Mouse (Mus musculus) midbrain, embryonic 10.5 days (tissue): Measurements from ENCODE around the gene Clps. TPM values are rescaled to one million over a fixed set of nuclear protein-coding genes. Genes with fewer than 3 reads are reported as not detected.

ENCODE experiments used
- DNase-seq: peaks from one replicate; pipeline ENCODE4 v3.0.0-alpha.2; 2017; ENCODE audit warnings: low spot score
- H3K27ac ChIP-seq: fragments of 300-500 bp; sonication (generic); replicated peaks from 2 replicates; pipeline ENCODE4 v1.5.1; 2016; ENCODE audit warnings: mild to moderate bottlenecking
- H3K27me3 ChIP-seq: fragments of 300-500 bp; sonication (generic); 2 replicates; pipeline ENCODE4 v1.6.1; 2016; ENCODE audit warnings: low read depth, mild to moderate bottlenecking; ENCODE audit not compliant: poor library complexity, severe bottlenecking
- H3K36me3 ChIP-seq: fragments of 300-500 bp; sonication (generic); 2 replicates; pipeline ENCODE4 v1.6.1; 2016; ENCODE audit warnings: mild to moderate bottlenecking, moderate library complexity
- H3K4me1 ChIP-seq: fragments of 300-500 bp; sonication (generic); 2 replicates; pipeline ENCODE4 v1.6.1; 2016
- H3K4me3 ChIP-seq: fragments of 300-500 bp; sonication (generic); 2 replicates; pipeline ENCODE4 v1.5.1; 2016; ENCODE audit warnings: mild to moderate bottlenecking, moderate library complexity
- H3K9me3 ChIP-seq: fragments of 300-500 bp; sonication (generic); replicated peaks from 2 replicates; pipeline ENCODE4 v1.6.1; 2016; ENCODE audit warnings: mild to moderate bottlenecking
- WGBS: fragments of 180-500 bp; shearing (Covaris S2); methylation state at CpG from one replicate; pipeline ENCODE4 v1.1.7; 2016; 5-methylcytosine and 5-hydroxymethylcytosine counted together
- microRNA-seq: library from miRNA; unstranded; fragments of <30 nt; microRNA quantifications from one replicate; pipeline ENCODE4, GENCODE M21; 2017
- polyA plus RNA-seq: library from polyadenylated mRNA; unstranded; fragments of >200 nt; fragmentation: Nextera tagmentation; extraction: Ambion mirVana; gene quantifications from 2 replicates; pipeline ENCODE4 v1.2.1, GENCODE M21; 2016

The Clps gene
- polyA plus RNA-seq, 1 experiment from 2014 or later = not detected

DNA sequence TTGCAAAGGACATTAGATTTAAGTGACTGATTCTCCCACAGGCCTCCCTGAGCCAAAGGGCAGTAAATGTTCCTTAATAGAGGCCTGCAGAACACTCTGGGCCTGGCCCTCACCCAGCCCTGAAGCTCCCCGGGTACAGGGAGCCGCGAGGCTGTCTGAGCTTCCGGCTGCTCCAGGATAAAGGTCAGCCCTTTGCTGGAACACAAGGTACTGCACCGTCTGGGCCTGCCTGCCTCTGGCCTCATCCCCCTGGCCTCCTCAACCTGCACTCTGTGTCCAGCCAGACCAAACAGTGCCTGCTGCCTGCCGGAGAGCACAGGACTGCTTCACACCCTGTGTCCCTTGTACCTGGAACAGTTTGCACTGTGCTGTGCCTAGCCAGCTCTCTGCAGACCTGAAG is 47.9 kb downstream of the Clps start:
- no peaks in the 10 kb centered on the region for H3K9me3 ChIP-seq
- peaks cover 66% of the 10 kb centered on the region for H3K4me1 ChIP-seq
- peak overlapping the region; percentile 53 for H3K27ac ChIP-seq
- DNase-seq = no peak
- H3K27me3 ChIP-seq = peaks cover 52% of the 10 kb centered on the region
- no peaks in the 10 kb centered on the region for H3K36me3 ChIP-seq
- H3K4me3 ChIP-seq = no peak overlapping the region
- WGBS = 55% methylated on average over 6 of the region's 6 CpGs

DNA sequence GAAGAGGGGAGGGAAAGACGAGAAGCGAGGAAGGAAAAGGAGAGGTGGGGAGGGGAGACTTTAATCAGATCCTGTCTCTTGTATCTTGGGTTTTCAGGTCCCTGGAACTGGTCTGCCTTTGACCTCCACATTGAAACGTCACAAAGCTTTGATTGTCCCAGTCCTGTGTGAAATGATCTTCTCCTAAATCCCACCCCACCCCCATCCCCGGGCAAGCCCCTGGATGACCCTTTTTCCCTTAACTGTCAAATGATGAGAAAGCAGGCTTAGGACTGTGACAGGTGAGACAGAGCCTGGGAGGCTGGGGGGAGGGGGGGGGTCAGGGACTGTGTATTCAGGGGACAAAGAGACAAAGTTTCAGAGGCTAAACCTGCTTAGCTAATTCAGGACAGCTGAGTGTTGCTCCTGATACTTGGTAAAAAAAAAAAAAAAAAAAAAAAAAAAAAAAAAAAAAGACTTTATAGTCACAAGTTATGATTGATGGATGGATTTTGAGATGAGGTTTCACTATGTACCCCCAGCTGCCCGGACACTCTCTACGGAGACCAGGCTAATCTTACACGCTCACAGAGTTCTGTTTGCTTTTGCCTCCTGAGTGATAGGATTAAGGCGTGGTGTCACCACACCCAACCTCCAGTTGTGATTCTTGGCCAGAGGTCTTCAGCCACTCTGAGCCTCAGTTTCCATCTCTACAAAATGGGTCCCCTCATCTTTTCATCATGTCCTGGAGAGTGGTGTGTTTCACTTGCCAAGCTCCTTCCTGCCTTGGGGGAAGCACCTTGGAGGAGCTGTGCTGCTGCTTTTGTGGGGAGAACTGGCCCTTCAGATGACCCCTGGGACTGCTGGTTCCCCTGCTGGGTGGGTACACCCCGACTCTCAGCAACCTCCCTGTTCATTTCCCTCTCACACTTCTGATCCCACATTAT is 48.7 kb downstream of the Clps start:
- Histone ChIP-seq H3K36me3 (no peaks in the 10 kb centered on the region), H3K27ac (peak overlapping the region; percentile 69), H3K4me3 (peak overlapping the region; percentile 37), H3K27me3 (peaks cover 44% of the 10 kb centered on the region), H3K4me1 (peaks cover 66% of the 10 kb centered on the region), H3K9me3 (no peaks in the 10 kb centered on the region)
- peak; percentile 48 for DNase-seq
- WGBS = 23% methylated on average over 9 of the region's 9 CpGs

DNA sequence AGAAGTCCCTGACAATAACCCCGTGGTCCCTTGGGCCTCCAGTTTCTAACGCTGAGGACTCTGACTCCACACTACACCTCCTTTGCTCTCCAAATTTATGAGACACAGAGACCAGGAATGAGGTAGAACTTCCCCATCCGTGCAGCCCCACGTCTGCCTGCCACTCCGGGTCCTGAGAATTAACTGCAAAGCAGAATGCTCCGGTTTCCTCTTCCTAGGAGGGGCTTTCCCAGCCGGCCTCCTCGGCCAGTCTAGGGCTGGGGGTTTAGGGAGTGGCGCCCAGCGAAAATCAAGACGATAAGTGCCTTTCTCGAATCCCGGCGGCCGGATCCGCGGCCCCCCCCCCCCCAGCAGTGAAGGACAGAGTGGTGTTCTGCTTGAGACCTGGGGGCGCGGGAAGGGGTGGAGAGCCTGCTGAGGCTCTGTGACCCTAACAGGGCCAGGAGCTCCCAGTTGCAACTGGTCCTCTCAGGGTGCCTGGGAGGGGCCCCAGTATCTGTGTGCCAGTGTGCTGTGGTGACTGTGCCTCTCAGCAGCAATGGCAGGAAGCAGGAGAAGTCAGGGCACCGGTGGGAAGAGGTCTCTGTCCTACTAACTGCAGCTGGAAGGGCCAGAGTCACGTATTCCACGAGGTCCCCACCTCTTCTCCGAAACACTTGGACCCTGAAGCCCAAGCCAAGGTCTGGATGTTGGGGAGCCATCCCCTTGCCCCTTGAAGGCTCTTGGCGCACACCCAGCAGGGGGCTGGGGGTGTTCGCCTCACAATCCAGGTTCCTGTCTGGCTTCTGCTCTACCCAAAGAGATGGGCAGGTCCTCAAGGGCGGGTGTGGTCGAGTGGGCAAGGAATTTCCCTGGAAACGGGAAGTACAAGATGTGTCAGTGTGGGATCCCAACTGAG is 49.9 kb downstream of the Clps start:
- H3K36me3 ChIP-seq = no peaks in the 10 kb centered on the region
- WGBS = 4% methylated on average over 28 of the region's 28 CpGs
- H3K27ac ChIP-seq = peak overlapping the region; percentile 69
- H3K27me3 ChIP-seq = peaks cover 37% of the 10 kb centered on the region
- peak overlapping the region; percentile 37 for H3K4me3 ChIP-seq
- peaks cover 64% of the 10 kb centered on the region for H3K4me1 ChIP-seq
- no peak for DNase-seq
- H3K9me3 ChIP-seq = no peaks in the 10 kb centered on the region

Small RNA genes lying within 50 kb of the gene (microRNA-seq; reads per million reads assigned to microRNA genes)
- gene Gm25195 = not detected
- not detected for gene Mir6969

Other genes starting within 250 kb of the Clps start
- gene Fance, start 247.2 kb downstream of the Clps start, polyA plus RNA-seq = 28.2 and 30.8 TPM in 2 replicates
- 426 and 489 TPM in 2 replicates for gene Rpl10a, start 232.3 kb downstream of the Clps start, polyA plus RNA-seq
- gene Tead3, start 209.9 kb downstream of the Clps start, polyA plus RNA-seq = 5.0 and 5.2 TPM in 2 replicates
- gene Tulp1, start 195.5 kb downstream of the Clps start, polyA plus RNA-seq = 2.8 and 5.0 TPM in 2 replicates
- gene Fkbp5, start 43.2 kb downstream of the Clps start, polyA plus RNA-seq = 28.9 and 31.9 TPM in 2 replicates
- not detected in 2 replicates for gene Armc12, start 30.0 kb downstream of the Clps start, polyA plus RNA-seq
- gene Clpsl2, start 11.4 kb downstream of the Clps start, polyA plus RNA-seq = not detected in 2 replicates
- 1.2 and 1.5 TPM in 2 replicates for gene Lhfpl5, start 14.9 kb upstream of the Clps start, polyA plus RNA-seq
- gene Srpk1, start 61.9 kb upstream of the Clps start, polyA plus RNA-seq = 115 and 120 TPM in 2 replicates
- 0.46 and 0.56 TPM in 2 replicates for gene Slc26a8, start 129.5 kb upstream of the Clps start, polyA plus RNA-seq
- gene Mapk14, start 130.6 kb upstream of the Clps start, polyA plus RNA-seq = 36.1 and 40.7 TPM in 2 replicates
- 3.3 and 3.4 TPM in 2 replicates for gene AC170998.1, start 165.3 kb upstream of the Clps start, polyA plus RNA-seq
- 2.3 and 4.0 TPM in 2 replicates for gene Mapk13, start 208.5 kb upstream of the Clps start, polyA plus RNA-seq
- 8.3 and 9.1 TPM in 2 replicates for gene Brpf3, start 240.3 kb upstream of the Clps start, polyA plus RNA-seq